Mouse (Mus musculus): ENCODE data around the gene Denr. TPM values are rescaled to one million over a fixed set of nuclear protein-coding genes. Genes with fewer than 3 reads are reported as not detected.
A peak's percentile ranks its signal among the peaks of the same experiment; 100 is the strongest.

Gene Denr
- total RNA-seq, 2 experiments from 2014 or later = 49.6 to 51.2 TPM

- intact Hi-C loops (cut with DNase I) = loop anchor here (5.0 kb wide), 3 partner anchors 159 to 279 kb away; partner anchors contain the start of genes Kntc1 and Rsrc2
- DNase-seq = no peak
Observed at GRCm38 (mm10) chr5:123906146-123906975, 614 bp upstream of the Denr start.

GRCm38 (mm10) chr5:123907631-123907977 lies 629 bp downstream of the Denr start:
- intact Hi-C loops (cut with DNase I) = loop anchor here (5.0 kb wide), 3 partner anchors 160 to 280 kb away; partner anchors contain the start of genes Kntc1 and Rsrc2
- no peak for DNase-seq

GRCm38 (mm10) chr5:123914852-123915251 lies 7.9 kb downstream of the Denr start:
- intact Hi-C loops (cut with DNase I) = no loop called here
- no peak for DNase-seq

- no peak for DNase-seq
- intact Hi-C loops (cut with DNase I) = no loop called here
Observed at GRCm38 (mm10) chr5:123922112-123922511, 15.1 kb downstream of the Denr start.

- intact Hi-C loops (cut with DNase I) = no loop called here
- DNase-seq = no peak
Observed at GRCm38 (mm10) chr5:123927118-123927517, 20.1 kb downstream of the Denr start, which contains the start of gene Gm43518. Gene Gm43518, plus strand, starts transcription at chr5:123927418.

- peak; percentile 92 to 93 for DNase-seq
- intact Hi-C loops (cut with DNase I) = no loop called here
Observed at GRCm38 (mm10) chr5:123930508-123930989, 23.6 kb downstream of the Denr start, which contains the start of gene Ccdc62. Gene Ccdc62, plus strand, starts transcription at chr5:123930679.

GRCm38 (mm10) chr5:123931131-123931530 lies 24.2 kb downstream of the Denr start:
- intact Hi-C loops (cut with DNase I) = no loop called here

GRCm38 (mm10) chr5:123932927-123933326 lies 26.0 kb downstream of the Denr start:
- intact Hi-C loops (cut with DNase I) = no loop called here

More at GRCm38 (mm10) chr5:123931131-123931530, 24.2 kb downstream of the Denr start:
- no peak for DNase-seq

GRCm38 (mm10) chr5:123933556-123933955 lies 26.6 kb downstream of the Denr start:
- intact Hi-C loops (cut with DNase I) = no loop called here
- no peak for DNase-seq

More at GRCm38 (mm10) chr5:123932927-123933326, 26.0 kb downstream of the Denr start:
- DNase-seq = no peak

- no peak for DNase-seq
- intact Hi-C loops (cut with DNase I) = no loop called here
Observed at GRCm38 (mm10) chr5:123933957-123934591, 27.1 kb downstream of the Denr start.

- no peak for DNase-seq
- intact Hi-C loops (cut with DNase I) = no loop called here
Observed at GRCm38 (mm10) chr5:123935931-123936330, 29.0 kb downstream of the Denr start.

GRCm38 (mm10) chr5:123938479-123938878 lies 31.5 kb downstream of the Denr start:
- no peak for DNase-seq
- intact Hi-C loops (cut with DNase I) = no loop called here

- intact Hi-C loops (cut with DNase I) = loop anchor here (2.0 kb wide), 1 partner anchor 138 kb away; no protein-coding TSS in a partner anchor
- DNase-seq = no peak
Observed at GRCm38 (mm10) chr5:123946546-123946945, 39.6 kb downstream of the Denr start.

- peak in 1 of 2 experiments; percentile 29 for DNase-seq
- intact Hi-C loops (cut with DNase I) = loop anchor here (1.0 to 2.0 kb wide), 2 partner anchors 45 to 138 kb away; no protein-coding TSS in a partner anchor
Observed at GRCm38 (mm10) chr5:123947041-123947761, 40.2 kb downstream of the Denr start.

GRCm38 (mm10) chr5:123952365-123953045 lies 45.5 kb downstream of the Denr start:
- intact Hi-C loops (cut with DNase I) = no loop called here
- DNase-seq = no peak

- intact Hi-C loops (cut with DNase I) = no loop called here
- DNase-seq = no peak
Observed at GRCm38 (mm10) chr5:123957213-123957612, 50.2 kb downstream of the Denr start.

- no peak for DNase-seq
- intact Hi-C loops (cut with DNase I) = no loop called here
Observed at GRCm38 (mm10) chr5:123959018-123959417, 52.0 kb downstream of the Denr start.

- no peak for DNase-seq
Observed at GRCm38 (mm10) chr5:123960129-123960528, 53.2 kb downstream of the Denr start.

GRCm38 (mm10) chr5:123961046-123961445 lies 54.1 kb downstream of the Denr start:
- intact Hi-C loops (cut with DNase I) = no loop called here
- DNase-seq = no peak

More at GRCm38 (mm10) chr5:123960129-123960528, 53.2 kb downstream of the Denr start:
- intact Hi-C loops (cut with DNase I) = no loop called here

- intact Hi-C loops (cut with DNase I) = no loop called here
- no peak for DNase-seq
Observed at GRCm38 (mm10) chr5:123964208-123964607, 57.2 kb downstream of the Denr start.
